Mouse (Mus musculus) intestine, postnatal 0 days (tissue): ENCODE results near the gene Paxx. TPM values are rescaled to one million over a fixed set of nuclear protein-coding genes. Genes with fewer than 3 reads are reported as not detected.

Experiments
- ATAC-seq: fragments of 200-750 bp; cut with Nextera tagmentation; 2 replicates; pipeline ENCODE4 v1.8.0; 2017; ENCODE audit warnings: mild to moderate bottlenecking, moderate TSS enrichment, moderate library complexity
- H3K27ac ChIP-seq: fragments of 300-500 bp; sonication (generic); 2 replicates; pipeline ENCODE4 v1.5.1; 2014; ENCODE audit warnings: mild to moderate bottlenecking, low read depth, low read length, moderate library complexity
- H3K27me3 ChIP-seq: fragments of 300-500 bp; sonication (generic); replicated peaks from 2 replicates; pipeline ENCODE4 v1.6.1; 2014; ENCODE audit warnings: low read length, mixed read lengths; ENCODE audit not compliant: control insufficient read depth, insufficient read depth
- H3K36me3 ChIP-seq: fragments of 300-500 bp; sonication (generic); 2 replicates; pipeline ENCODE4 v1.6.1; 2014; ENCODE audit warnings: mild to moderate bottlenecking, moderate library complexity; ENCODE audit not compliant: control insufficient read depth, insufficient read depth
- H3K4me1 ChIP-seq: fragments of 300-500 bp; sonication (generic); replicated peaks from 2 replicates; pipeline ENCODE4 v1.6.1; 2014; ENCODE audit warnings: antibody characterized with exemption, low read length, mixed read lengths; ENCODE audit not compliant: control insufficient read depth, insufficient read depth
- H3K4me2 ChIP-seq: fragments of 300-500 bp; sonication (generic); replicated peaks from 2 replicates; pipeline ENCODE4 v1.6.1; 2014; ENCODE audit warnings: low read depth, mild to moderate bottlenecking, moderate library complexity
- H3K4me3 ChIP-seq: fragments of 300-500 bp; sonication (generic); 2 replicates; pipeline ENCODE4 v1.5.1; 2014; ENCODE audit warnings: low read depth, low read length
- H3K9ac ChIP-seq: fragments of 300-500 bp; sonication (generic); 2 replicates; pipeline ENCODE4 v1.6.1; 2014; ENCODE audit warnings: mild to moderate bottlenecking, low read depth, low read length
- H3K9me3 ChIP-seq: fragments of 300-500 bp; sonication (generic); 2 replicates; pipeline ENCODE4 v1.6.1; 2016; ENCODE audit warnings: mixed run types; ENCODE audit not compliant: control insufficient read depth
- CTCF ChIP-seq: sonication (generic); IDR thresholded peaks from 2 replicates; pipeline ENCODE4 v1.5.1; 2016; ENCODE audit warnings: low read depth, mild to moderate bottlenecking, control low read depth, antibody characterized with exemption, moderate library complexity
- WGBS: fragments of 180-500 bp; shearing (Covaris S2); extraction: QIAGEN DNeasy Blood & Tissue Kit; methylation state at CpG from one replicate; pipeline ENCODE4 v1.1.7; 2014; 5-methylcytosine and 5-hydroxymethylcytosine counted together
- polyA plus RNA-seq: library from polyadenylated mRNA; unstranded; fragments of >200 nt; fragmentation: Nextera tagmentation; extraction: Ambion mirVana; gene quantifications from 2 replicates; pipeline ENCODE4 v1.2.1, GENCODE M21; 2015

The Paxx gene
- polyA plus RNA-seq, 1 experiment from 2014 or later: 41.2 TPM

GRCm38 (mm10) chr2:25484901-25485647 lies 24.2 kb upstream of the Paxx start:
- Histone ChIP-seq H3K4me1 (peaks cover 6% of the 10 kb centered on the region; the same call in 1 of the 2 replicates), H3K27me3 (no peaks in the 10 kb centered on the region), H3K36me3 (no peaks in the 10 kb centered on the region), H3K9me3 (no peaks in the 10 kb centered on the region), H3K9ac (no peak overlapping the region), H3K4me2 (no peak overlapping the region), H3K27ac (no peak overlapping the region), H3K4me3 (no peak overlapping the region)
- peak; percentile 54 for ATAC-seq
- 32% methylated on average over 11 of the region's 11 CpGs for WGBS
- TF ChIP-seq CTCF: no peak

GRCm38 (mm10) chr2:25482969-25483368 lies 22.1 kb upstream of the Paxx start:
- peak; percentile 17; the same call in 1 of the 2 replicates for ATAC-seq
- Histone ChIP-seq H3K36me3 (no peaks in the 10 kb centered on the region), H3K4me2 (no peak overlapping the region), H3K27me3 (no peaks in the 10 kb centered on the region), H3K4me3 (no peak overlapping the region), H3K9me3 (no peaks in the 10 kb centered on the region), H3K27ac (no peak overlapping the region), H3K9ac (no peak overlapping the region), H3K4me1 (peaks cover 6% of the 10 kb centered on the region; the same call in 1 of the 2 replicates)
- WGBS: 31% methylated on average over 7 of the region's 7 CpGs
- TF ChIP-seq CTCF: peak; percentile 75

- no peak overlapping the region for H3K4me3 ChIP-seq
- peaks cover 3% of the 10 kb centered on the region; the same call in 1 of the 2 replicates for H3K4me1 ChIP-seq
- 78% methylated on average over 1 of the region's 1 CpGs for WGBS
- no peaks in the 10 kb centered on the region for H3K36me3 ChIP-seq
- ATAC-seq: no peak
- no peak overlapping the region for H3K9ac ChIP-seq
- H3K9me3 ChIP-seq: no peaks in the 10 kb centered on the region
- H3K4me2 ChIP-seq: no peak overlapping the region
- H3K27me3 ChIP-seq: no peaks in the 10 kb centered on the region
- no peak for TF ChIP-seq CTCF
- 0 out of 2 replicates have a peak overlapping the region, but pooled peaks have one; percentile 28 for H3K27ac ChIP-seq
Measured at GRCm38 (mm10) chr2:25480541-25480940, 19.6 kb upstream of the Paxx start.

GRCm38 (mm10) chr2:25479551-25480311 lies 18.8 kb upstream of the Paxx start:
- no peak for TF ChIP-seq CTCF
- Histone ChIP-seq H3K27me3 (no peaks in the 10 kb centered on the region), H3K9ac (no peak overlapping the region), H3K27ac (0 out of 2 replicates have a peak overlapping the region, but pooled peaks have one; percentile 28), H3K4me1 (no peaks in the 10 kb centered on the region), H3K36me3 (no peaks in the 10 kb centered on the region), H3K9me3 (no peaks in the 10 kb centered on the region), H3K4me3 (no peak overlapping the region), H3K4me2 (0 out of 2 replicates have a peak overlapping the region, but pooled peaks have one; percentile 13)
- ATAC-seq: 0 out of 2 replicates have a peak, but pooled peaks have one; percentile 19
- 46% methylated on average over 10 of the region's 10 CpGs for WGBS

- Histone ChIP-seq H3K4me2 (no peak overlapping the region), H3K27ac (no peak overlapping the region), H3K4me3 (no peak overlapping the region), H3K36me3 (no peaks in the 10 kb centered on the region), H3K9me3 (no peaks in the 10 kb centered on the region), H3K4me1 (no peaks in the 10 kb centered on the region), H3K27me3 (no peaks in the 10 kb centered on the region), H3K9ac (no peak overlapping the region)
- TF ChIP-seq CTCF: no peak
- no peak for ATAC-seq
- WGBS: 89% methylated on average over 3 of the region's 3 CpGs
Measured at GRCm38 (mm10) chr2:25477967-25478675, 17.2 kb upstream of the Paxx start.

- no peak for ATAC-seq
- H3K36me3 ChIP-seq: no peaks in the 10 kb centered on the region
- 88% methylated on average over 8 of the region's 8 CpGs for WGBS
Measured at GRCm38 (mm10) chr2:25477541-25477940, 16.6 kb upstream of the Paxx start.

More at GRCm38 (mm10) chr2:25477541-25477940, 16.6 kb upstream of the Paxx start:
- TF ChIP-seq CTCF: no peak
- no peak overlapping the region for H3K9ac ChIP-seq
- no peak overlapping the region for H3K27ac ChIP-seq
- H3K9me3 ChIP-seq: no peaks in the 10 kb centered on the region
- H3K4me3 ChIP-seq: no peak overlapping the region
- H3K4me1 ChIP-seq: no peaks in the 10 kb centered on the region
- H3K4me2 ChIP-seq: no peak overlapping the region
- no peaks in the 10 kb centered on the region for H3K27me3 ChIP-seq
